Mouse (Mus musculus): ENCODE measurements at regions not wholly inside any gene's neighbourhood (a gene's known extent, or its start where the extent isn't known, plus 50 kb on each side); places are given as distances from the start of the nearest gene placed in this dataset.
A peak's percentile ranks its signal among the peaks of the same experiment; 100 is the strongest.

DNA sequence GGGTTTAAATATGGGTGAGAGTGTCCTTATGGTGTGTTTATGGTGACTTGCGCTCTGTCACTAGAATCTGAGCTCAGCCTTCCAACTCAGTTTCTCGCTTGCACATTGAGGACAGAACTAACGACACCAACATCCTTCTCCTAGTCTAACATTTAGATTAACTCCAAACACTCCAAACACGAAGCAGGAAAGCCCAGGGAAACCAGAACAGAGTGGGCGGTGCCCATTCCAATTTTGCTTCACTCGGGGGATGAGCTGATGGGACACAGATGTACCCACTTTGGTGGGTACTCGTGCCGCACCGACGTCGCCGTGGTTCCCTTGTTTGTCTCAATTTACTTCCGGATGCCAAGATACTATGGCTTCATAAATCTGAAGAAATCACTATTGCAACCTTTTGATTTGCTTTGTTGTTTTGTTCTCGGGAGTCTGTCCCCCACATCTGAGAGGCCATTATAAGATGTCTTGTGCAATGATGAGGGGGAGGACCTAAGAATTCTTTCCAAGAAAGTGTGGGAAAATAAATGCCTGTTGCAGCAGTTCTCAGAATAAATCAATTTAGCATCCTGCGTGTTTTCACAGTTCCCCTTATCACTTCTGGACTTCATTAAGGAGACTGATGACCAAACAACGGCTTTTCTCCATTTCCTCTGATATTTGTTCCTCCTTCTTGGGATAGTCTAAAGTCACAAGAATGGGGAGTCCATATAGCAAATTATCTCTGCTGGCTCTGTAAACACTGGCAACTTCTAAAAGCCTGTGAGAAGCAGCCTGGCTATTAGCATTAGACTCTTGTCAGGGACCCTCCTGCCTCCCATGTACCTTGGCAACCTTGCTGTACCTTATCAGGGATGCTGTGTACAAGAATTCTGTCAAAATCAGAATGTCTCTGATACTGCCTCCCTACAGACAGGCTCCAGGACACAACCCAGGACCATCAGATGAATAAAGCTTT, 96.2 kb upstream of the Klf9 start:
- DNase-seq: no peak

DNA sequence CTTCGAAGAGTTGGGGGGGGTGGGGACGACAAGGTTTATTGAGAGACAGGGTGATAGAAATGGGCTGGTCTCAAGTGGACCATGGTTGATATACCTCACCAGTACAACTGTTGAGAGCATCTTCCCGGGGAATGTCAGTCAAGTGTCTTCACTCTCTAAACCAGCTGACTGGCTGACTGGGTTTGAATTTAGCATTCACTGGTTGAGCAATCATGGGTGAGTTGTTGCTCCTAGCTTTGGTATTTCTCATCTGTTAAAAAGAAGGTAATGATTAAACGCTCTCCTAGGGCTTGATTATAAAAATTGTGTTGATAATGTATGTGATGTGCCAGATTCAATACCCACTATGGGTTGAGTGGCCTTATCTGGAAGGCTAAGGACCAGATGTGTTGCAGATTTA, 89.6 kb upstream of the Klf9 start:
- no peak for DNase-seq

DNA sequence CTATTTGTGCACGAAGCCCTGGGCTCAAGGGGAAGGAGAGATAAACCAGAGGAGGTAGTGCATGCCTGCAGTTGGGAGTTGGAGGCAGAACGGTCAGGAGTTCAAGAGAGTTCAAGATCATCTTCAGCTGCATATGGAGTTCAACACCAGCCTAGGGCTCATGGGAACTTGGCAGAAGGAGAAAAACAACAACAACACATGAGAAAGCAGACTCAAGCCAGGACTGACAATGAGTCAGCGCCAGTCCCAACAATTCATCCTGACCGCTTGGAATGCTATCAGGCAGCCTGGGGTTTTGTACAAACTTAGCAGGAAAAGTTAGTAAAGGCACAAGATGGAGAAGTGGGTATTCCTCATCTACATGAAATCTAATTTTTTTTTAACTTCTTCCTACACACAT, 86.6 kb upstream of the Klf9 start:
- DNase-seq: no peak

GRCm38 (mm10) chr19:23055916-23056805, 84.9 kb upstream of the Klf9 start:
- no peak for DNase-seq

DNA sequence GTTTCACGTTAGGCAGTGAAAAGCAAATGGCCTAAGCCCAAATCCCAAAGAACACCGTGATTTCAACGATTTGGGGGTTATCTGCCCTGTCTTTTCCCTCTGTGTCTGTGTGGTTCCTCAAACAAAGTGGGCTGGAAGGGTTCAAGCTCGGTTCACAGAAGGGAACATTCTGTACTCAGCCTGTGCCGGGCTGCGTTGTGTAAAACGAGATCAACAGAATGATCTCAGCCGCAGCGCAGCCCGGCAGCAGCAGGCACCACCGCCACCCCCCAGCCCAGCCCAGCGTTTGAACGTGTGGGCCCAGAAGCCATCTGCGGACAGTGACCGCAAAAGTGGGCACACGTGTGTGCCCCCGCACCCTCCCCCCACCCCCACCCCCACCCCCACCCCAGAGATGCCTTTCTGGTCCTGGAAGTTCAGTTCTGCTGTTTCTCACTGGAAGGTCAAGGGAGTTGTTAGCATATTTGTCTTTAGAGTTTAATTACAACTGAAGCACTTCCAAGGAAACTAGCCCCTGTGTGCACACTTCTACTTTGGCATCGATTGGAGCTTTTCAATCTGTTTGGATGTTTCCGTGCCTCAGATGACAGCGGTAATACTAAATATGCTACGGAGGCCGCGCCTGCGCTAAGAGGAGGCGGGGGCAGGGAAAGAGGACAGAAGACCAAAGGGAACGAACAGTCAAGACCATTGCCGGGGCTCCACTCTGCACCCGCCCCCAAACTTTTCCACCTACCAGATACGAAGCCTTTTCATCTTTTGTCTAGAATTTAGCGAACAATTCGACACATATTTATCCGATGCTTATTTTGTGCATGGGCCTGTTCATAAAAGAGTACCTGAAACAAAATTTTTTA, 83.9 kb upstream of the Klf9 start:
- DNase-seq: peak; percentile 66

DNA sequence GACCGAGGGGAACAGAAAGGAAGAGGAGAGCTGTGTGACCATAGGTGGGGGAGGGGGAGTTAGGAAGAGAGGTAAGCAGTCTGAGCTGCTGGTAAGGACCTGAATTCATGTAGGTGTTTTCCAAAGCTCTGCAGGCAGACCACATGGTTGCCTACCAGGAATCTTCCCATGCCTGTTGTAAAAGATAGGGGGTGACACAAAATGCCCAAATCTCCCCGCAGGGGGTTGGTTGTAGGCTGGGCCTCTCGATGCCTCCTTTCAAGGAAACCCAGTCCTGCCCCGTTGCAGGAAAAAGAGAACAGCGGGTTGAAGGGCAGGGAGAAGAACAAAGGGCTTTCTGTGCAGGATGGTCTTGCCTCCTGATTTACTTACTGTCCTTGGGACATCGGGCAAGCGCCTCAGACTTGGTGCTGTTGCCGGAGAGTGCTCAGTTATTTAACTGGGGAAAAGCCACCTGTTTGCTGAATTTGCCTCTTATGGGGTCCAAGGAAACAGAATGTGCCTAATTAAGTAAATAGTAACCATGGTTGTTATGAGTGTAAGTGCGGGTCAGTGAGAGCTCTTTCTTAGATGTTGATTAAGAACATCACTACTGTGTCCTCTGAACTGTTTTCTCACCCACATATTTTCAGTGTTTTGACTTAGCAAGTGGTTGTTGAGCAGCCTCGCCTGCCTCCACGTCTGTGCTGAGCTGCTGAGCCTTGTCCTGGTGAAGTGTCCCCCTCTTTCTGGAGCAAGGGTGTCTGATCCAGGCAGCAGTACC, 83.1 kb upstream of the Klf9 start:
- DNase-seq: peak; percentile 41

DNA sequence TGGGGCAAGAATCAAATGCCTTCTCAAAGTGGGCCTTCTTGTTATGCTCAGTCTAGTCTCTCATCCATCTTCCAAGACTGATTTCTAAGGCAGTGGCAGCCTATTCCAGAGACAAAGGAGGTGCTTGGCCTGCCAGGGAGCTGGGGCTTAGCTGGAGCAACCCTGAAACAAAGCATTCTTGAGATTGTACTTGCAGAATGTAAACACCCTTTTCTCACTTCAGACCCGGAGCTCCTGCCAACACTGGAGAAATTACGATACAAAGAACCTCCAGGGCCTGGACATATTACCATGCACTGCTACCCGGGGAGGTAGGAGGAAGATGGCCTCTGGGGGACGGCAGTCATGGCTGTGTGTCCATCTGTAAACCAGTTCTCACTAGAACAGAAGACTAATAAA, 82.5 kb upstream of the Klf9 start:
- no peak for DNase-seq

- DNase-seq: no peak
These were observed 79.9 kb upstream of the Klf9 start for GRCm38 (mm10) chr19:23061081-23061640.

GRCm38 (mm10) chr19:23061906-23062305, 79.1 kb upstream of the Klf9 start:
- no peak for DNase-seq

DNA sequence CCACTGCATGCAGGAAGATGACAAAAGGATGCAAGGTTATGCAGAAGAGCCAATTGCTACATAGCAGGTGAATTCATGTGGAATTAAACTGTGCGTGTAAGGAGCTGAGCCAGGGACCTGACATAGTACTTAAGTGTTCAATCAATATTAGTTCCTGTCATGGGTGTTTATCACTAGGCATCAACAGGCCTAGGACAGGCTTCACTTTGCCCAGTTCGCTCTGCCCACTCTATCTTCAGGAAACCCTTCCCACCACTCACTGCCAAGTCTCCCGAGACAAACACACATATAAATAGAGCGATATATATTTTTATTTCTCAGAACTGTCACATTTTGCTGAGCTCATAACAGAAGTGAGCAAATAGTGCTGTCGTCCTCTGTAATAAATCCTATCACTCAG, 78.2 kb upstream of the Klf9 start:
- no peak for DNase-seq

- no peak for DNase-seq
These were observed 75.5 kb upstream of the Klf9 start for GRCm38 (mm10) chr19:23065548-23065947.

DNA sequence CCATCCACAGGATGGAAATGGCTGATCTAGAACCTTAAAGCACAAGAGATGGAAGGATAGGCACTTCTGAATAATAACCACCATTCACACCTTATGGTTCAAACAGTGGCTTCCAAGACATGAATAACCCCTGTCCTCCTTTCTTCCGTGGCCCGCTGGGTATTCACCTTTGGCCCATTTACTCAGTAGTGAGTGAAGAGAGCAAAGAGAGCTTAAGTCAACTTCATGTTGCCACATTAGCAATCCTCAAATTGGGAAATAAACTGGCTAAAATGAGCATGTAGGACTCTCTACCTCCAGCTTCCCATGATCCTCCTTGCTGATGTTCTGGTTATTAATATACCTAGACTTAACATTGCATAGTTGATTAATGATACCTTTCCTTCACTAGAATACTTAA, 74.3 kb upstream of the Klf9 start:
- no peak for DNase-seq

DNA sequence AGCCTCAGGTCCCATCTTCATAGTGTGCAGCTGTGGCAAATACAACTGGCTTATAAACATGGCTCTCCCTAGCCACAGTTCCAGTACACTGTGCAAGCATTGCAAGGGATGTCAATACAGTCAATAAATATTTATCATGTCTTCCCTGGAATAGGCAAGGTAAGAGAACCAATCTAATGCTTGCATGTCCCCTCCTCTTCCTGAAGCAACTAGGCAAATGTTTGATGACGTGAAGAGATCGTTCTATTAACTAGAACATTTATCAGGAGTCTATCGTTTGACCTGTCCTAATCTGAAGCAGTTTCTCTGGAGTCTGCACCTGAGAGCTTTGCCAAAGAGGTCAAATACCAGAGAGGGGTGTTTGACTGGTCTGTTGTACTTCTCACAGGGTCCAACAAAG, 72.4 kb upstream of the Klf9 start:
- DNase-seq: no peak

DNA sequence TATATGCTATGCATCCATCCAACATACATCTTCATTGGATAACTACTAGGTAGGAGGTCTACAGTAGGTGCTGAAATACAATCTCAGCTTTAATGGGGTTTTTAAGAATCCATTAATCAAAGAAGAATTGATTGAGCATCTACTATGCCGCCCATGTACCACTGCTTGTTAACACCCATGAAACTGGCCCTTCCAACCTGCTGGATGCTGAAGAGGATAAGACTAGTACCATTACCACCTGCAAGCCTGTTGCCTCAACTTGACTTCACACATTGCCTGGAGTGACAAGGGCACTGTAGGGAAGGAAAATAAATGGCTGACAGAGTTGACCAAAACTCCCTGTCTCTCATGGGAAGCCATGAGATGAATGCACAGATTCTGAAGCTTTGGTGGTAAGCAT, 71.4 kb upstream of the Klf9 start:
- no peak for DNase-seq

DNA sequence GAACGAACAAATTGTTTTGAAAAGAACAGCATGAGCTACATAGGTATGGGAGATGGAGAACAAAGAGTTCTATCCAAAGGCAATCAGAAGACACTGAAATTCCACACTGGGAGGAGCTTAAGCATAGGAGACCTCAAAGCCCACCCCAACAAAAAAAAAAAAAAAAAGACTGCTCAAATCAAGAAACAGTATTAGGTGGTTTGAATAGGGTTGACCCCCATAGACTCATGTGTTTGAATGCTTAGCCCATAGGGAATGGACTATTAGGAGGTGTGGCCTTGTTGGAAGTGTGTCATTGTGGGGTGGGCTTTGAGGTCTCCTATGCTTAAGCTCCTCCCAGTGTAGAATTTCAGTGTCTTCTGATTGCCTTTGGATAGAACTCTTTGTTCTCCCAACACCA, 70.0 kb upstream of the Klf9 start:
- DNase-seq: no peak

DNA sequence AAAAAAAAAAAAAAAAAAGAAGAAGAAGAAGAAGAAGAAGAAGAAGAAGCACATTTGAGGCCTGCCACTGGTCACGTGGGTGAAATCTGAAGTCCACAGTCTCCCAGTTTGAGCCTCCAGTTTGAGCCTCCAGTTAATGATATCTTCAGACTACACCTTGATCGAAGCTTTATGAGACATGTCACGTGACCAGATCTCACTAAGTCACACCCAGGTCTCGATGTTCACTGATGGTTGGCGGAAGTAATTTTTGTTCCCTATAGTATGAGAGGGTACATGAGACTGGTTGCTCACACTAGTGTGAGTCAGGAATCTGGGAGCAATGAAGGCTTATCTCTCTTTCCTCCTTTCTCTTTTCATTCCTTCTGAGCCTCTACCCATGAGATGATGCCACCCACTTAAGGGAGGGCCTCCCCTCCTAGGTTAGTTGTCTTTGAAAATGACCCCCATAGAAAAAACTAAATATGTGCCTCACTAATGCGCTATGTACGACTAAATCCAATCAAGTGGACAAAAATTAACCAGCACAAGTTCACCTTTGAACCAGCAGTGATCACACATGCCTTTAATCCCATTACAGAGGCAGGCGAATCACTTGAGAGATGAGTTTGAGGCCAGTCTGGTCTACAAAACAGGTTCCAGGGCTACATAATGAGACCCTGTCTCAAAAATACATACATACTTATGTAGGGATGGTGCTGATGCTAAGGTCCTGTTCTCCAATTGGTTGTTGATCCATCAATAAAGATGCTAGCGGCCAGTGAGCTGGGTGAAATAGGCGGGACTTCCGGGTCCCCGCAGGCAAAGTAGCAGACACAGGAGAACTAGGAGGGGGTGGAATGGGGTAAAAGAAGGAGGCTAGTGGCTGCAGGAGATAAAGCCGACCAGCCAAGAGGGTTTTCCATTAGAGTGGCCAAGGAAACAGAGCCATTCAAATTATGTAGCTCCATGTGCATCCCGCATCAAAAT, 66.1 kb upstream of the Klf9 start:
- no peak for DNase-seq

GRCm38 (mm10) chr19:23075790-23076189, 65.2 kb upstream of the Klf9 start:
- no peak for DNase-seq

DNA sequence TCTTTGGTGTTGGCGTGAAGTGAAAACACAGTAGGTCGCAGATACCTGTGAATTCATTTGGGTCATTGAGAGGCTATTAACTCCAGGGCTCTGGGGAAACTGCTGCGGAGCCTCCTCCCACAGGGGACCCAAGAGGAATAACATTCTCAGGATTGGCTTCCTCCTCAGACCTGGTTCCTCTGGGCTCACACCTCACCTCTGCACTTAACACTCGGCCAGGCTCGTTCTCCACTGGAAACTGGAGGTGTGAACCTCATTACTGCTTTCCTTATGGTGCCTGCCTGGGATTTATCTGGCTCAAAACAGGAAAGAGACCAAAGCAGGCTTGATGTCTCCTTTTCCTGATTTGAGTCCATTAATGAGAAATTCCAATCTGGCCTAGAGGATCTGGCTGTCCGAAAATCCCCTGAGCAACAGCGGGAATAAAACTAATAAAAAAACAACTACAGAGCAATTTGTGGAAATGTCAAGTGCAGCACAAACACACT, 55.8 kb upstream of the Klf9 start:
- no peak for DNase-seq

GRCm38 (mm10) chr19:23087575-23087974, 53.5 kb upstream of the Klf9 start:
- DNase-seq: no peak

DNA sequence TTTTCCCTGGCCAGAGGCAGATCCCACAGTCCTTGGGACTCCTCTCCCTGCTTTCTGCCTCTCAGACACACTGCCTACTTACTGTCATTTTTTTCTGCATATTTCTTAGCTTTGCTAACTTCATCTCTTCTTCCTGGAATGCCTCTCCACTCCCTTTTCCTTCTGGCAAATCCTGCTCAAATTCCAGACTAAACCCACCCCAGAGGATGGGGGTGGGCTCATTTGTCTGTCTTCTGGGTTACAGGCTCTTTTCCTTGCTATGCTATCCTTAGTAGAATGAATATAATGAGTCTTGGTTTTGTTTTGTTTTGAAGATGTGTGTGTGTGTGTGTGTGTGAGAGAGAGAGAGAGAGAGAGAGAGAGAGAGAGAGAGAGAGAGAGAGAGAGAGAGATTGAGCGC, 51.9 kb upstream of the Klf9 start:
- DNase-seq: no peak
